Mouse (Mus musculus): Measurements from ENCODE around the gene Stat2. TPM values are rescaled to one million over a fixed set of nuclear protein-coding genes. Genes with fewer than 3 reads are reported as not detected.
A peak's percentile ranks its signal among the peaks of the same experiment; 100 is the strongest.

Gene Stat2
- polyA plus RNA-seq, 1 experiment from 2014 or later, result 10.0 TPM

DNA sequence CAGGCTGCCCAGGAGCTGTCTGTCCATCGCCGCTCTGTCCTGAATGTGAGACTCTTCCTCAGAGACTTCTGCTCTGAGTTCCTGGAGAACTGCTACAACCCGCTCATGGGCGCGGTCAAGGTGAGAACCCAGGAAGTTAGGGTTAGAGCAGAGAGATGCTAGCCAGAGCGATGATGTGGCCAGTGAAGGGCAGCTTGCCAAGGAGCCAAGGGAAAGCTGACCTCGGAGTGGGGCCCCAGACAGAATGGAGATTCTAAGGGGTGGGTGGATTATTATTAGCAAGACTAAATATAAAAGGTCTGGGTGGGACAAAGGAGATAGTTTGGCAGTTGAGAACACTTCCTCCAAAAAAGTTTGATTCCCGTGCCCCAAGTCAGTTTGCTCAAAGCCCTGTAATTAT is 27.1 kb upstream of the Stat2 start:
- Histone ChIP-seq H3K9me3 (ENCODE audit: control insufficient read depth, low read length) (no peaks in the 10 kb centered on the region), H3K4me3 (ENCODE audit: control insufficient read depth in 1 of 2, insufficient read depth in 1 of 2, low read depth in 1 of 2, low read length in 2 of 2) (no peak overlapping the region), H3K4me2 (ENCODE audit: low read length) (no peak overlapping the region), H3K36me3 (ENCODE audit: control insufficient read depth, insufficient read depth, low read length) (peaks cover 78% of the 10 kb centered on the region), H3K9ac (ENCODE audit: low read length) (0 out of 2 replicates have a peak overlapping the region, but pooled peaks have one; percentile 4), H3K27me3 (ENCODE audit: control insufficient read depth, insufficient read depth, low read length) (no peaks in the 10 kb centered on the region), H3K27ac (replicated peaks in 1 of 2; ENCODE audit: control insufficient read depth in 1 of 2, insufficient read depth in 1 of 2, low read depth in 2 of 2, low read length in 2 of 2) (peak overlapping the region in 1 of 2 experiments; percentile 44; a peak in 2 of 4 replicates), H3K4me1 (ENCODE audit: control insufficient read depth in 2 of 2, insufficient read depth in 2 of 2, low read length in 2 of 2) (peaks cover 4 to 5% of the 10 kb centered on the region in 2 experiments; a peak in 3 of 4 replicates)
- WGBS, result 74% methylated on average over 8 of the region's 8 CpGs
- ATAC-seq (ENCODE audit: insufficient number of reproducible peaks, insufficient read depth, low FRiP score, low read depth), result no peak

DNA sequence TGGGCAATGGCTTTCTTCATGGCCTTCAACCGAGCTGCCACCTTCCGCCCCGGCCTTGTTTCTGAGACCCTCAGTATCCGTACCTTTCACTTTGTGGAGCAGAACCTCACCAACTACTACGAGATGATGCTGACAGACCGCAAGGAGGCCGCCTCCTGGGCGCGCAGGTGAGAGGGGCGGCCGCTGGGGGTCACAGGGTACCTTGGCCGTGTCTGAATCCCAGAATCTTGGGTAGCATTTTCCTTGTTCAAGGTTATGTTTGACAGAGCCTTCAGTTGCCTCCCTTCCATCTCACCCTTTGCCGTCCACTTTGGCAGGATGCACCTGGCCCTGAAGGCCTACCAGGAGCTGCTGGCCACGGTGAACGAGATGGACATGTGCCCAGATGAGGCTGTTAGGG is 26.2 kb upstream of the Stat2 start:
- no peak overlapping the region for H3K9ac ChIP-seq (ENCODE audit: low read length)
- no peaks in the 10 kb centered on the region for H3K27me3 ChIP-seq (ENCODE audit: control insufficient read depth, insufficient read depth, low read length)
- 95% methylated on average over 15 of the region's 15 CpGs for WGBS
- H3K4me3 ChIP-seq (ENCODE audit: control insufficient read depth in 1 of 2, insufficient read depth in 1 of 2, low read depth in 1 of 2, low read length in 2 of 2), result no peak overlapping the region
- H3K4me2 ChIP-seq (ENCODE audit: low read length), result no peak overlapping the region
- peaks cover 4 to 5% of the 10 kb centered on the region in 2 experiments; a peak in 3 of 4 replicates for H3K4me1 ChIP-seq (ENCODE audit: control insufficient read depth in 2 of 2, insufficient read depth in 2 of 2, low read length in 2 of 2)
- no peaks in the 10 kb centered on the region for H3K9me3 ChIP-seq (ENCODE audit: control insufficient read depth, low read length)
- no peak overlapping the region for H3K27ac ChIP-seq (replicated peaks in 1 of 2; ENCODE audit: control insufficient read depth in 1 of 2, insufficient read depth in 1 of 2, low read depth in 2 of 2, low read length in 2 of 2)
- H3K36me3 ChIP-seq (ENCODE audit: control insufficient read depth, insufficient read depth, low read length), result peaks cover 86% of the 10 kb centered on the region
- ATAC-seq (ENCODE audit: insufficient number of reproducible peaks, insufficient read depth, low FRiP score, low read depth), result no peak

DNA sequence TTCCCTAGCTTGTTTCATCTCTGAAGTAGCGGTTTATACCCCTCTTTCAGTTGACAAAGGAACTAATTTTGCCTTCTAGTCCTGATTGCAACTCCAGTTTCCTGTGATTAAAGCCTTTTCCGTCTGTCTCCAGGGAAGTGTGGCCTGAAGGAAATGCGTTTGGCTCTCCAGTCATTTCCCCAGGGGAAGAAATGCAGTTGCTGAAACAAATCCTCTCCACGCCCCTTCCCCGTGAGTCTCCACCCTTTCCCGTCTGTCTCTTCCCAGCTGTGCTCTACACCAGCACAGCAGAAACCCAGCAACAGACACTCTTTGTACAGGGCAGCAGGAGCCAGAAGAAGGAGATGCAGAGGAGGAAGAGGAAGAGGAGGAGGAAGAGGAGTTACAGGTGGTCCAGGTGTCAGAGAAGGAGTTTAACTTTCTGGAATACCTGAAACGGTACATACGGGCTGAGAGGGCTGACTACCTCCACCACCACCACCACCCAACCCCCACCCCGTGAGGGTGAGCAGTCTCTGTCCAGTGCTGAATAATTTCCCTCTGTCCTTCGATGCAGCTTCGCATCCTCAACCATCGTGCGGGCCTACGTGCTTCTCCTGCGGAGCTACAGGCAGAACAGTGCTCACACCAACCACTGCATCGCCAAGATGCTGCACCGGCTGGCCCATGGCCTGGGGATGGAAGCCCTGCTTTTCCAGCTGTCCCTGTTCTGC is 23.2 kb upstream of the Stat2 start:
- 74% methylated on average over 17 of the region's 17 CpGs for WGBS
- H3K4me1 ChIP-seq (ENCODE audit: control insufficient read depth in 2 of 2, insufficient read depth in 2 of 2, low read length in 2 of 2), result peaks cover 4 to 5% of the 10 kb centered on the region in 2 experiments; a peak in 3 of 4 replicates
- peak overlapping the region; percentile 60 to 77 for H3K27ac ChIP-seq (replicated peaks in 1 of 2; ENCODE audit: control insufficient read depth in 1 of 2, insufficient read depth in 1 of 2, low read depth in 2 of 2, low read length in 2 of 2)
- H3K4me2 ChIP-seq (ENCODE audit: low read length), result peak overlapping the region; percentile 48
- H3K9ac ChIP-seq (ENCODE audit: low read length), result no peak overlapping the region; the same call in 1 of the 2 replicates
- peaks cover 95% of the 10 kb centered on the region for H3K36me3 ChIP-seq (ENCODE audit: control insufficient read depth, insufficient read depth, low read length)
- peak; percentile 20; the same call in 1 of the 2 replicates for ATAC-seq (ENCODE audit: insufficient number of reproducible peaks, insufficient read depth, low FRiP score, low read depth)
- H3K27me3 ChIP-seq (ENCODE audit: control insufficient read depth, insufficient read depth, low read length), result no peaks in the 10 kb centered on the region
- H3K9me3 ChIP-seq (ENCODE audit: control insufficient read depth, low read length), result no peaks in the 10 kb centered on the region
- peak overlapping the region; percentile 9 to 21 for H3K4me3 ChIP-seq (ENCODE audit: control insufficient read depth in 1 of 2, insufficient read depth in 1 of 2, low read depth in 1 of 2, low read length in 2 of 2)

DNA sequence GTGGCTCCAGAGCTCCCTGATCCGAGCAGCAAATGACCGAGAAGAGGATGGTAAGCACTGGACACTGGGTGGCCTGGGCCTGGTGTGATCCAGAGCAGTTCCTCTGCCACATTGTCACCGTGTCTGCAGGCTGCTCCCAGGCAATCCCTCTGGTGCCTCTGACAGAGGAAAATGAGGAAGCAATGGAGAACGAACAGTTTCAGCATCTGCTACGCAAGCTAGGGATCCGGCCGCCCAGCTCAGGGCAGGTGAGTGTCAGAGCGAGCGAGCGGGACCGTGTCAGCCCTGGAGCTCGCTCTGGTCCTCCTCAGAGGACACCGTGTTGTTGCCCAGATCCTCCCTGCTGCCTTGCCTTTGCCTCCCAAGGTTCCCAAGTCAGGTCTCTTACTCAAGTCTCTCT is 19.8 kb upstream of the Stat2 start:
- no peaks in the 10 kb centered on the region for H3K27me3 ChIP-seq (ENCODE audit: control insufficient read depth, insufficient read depth, low read length)
- WGBS, result 96% methylated on average over 12 of the region's 13 CpGs
- no peak overlapping the region for H3K9ac ChIP-seq (ENCODE audit: low read length)
- no peaks in the 10 kb centered on the region for H3K9me3 ChIP-seq (ENCODE audit: control insufficient read depth, low read length)
- no peaks in the 10 kb centered on the region for H3K4me1 ChIP-seq (ENCODE audit: control insufficient read depth in 2 of 2, insufficient read depth in 2 of 2, low read length in 2 of 2)
- peaks cover 73% of the 10 kb centered on the region for H3K36me3 ChIP-seq (ENCODE audit: control insufficient read depth, insufficient read depth, low read length)
- no peak overlapping the region for H3K27ac ChIP-seq (replicated peaks in 1 of 2; ENCODE audit: control insufficient read depth in 1 of 2, insufficient read depth in 1 of 2, low read depth in 2 of 2, low read length in 2 of 2)
- no peak for ATAC-seq (ENCODE audit: insufficient number of reproducible peaks, insufficient read depth, low FRiP score, low read depth)
- H3K4me3 ChIP-seq (ENCODE audit: control insufficient read depth in 1 of 2, insufficient read depth in 1 of 2, low read depth in 1 of 2, low read length in 2 of 2), result no peak overlapping the region
- H3K4me2 ChIP-seq (ENCODE audit: low read length), result no peak overlapping the region

DNA sequence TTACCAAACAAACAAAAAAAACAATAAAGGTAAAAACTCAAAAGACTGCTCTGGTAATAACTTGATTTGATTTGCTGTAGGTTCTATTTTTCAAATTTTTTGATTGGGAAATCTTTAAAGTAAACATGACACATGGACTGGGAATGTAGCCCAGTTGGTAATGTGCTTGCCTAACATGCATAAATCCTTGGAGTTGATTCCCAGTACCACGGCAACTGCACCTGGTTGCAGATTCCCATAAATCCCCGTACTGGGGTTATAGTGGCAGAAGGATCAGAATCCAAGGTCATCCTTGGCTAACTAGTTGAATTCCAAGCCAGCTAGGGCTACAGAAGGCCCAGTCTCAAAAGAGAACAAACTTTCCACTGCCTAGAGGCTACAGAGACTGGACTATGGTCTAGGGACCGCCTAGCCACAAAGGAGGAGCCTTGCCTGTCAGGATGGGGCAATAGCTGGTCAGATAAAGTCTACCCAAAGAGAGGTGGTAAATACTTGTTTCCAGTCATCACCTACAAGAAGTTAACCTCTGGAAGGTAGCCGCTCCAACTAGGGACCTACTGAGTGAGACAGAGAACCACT is 16.6 kb upstream of the Stat2 start, which contains the start of gene Apon:
Apon (plus strand) TSS at position 420 of the 579 bp plus-strand sequence.
- Histone ChIP-seq H3K27me3 (ENCODE audit: control insufficient read depth, insufficient read depth, low read length) (no peaks in the 10 kb centered on the region), H3K27ac (replicated peaks in 1 of 2; ENCODE audit: control insufficient read depth in 1 of 2, insufficient read depth in 1 of 2, low read depth in 2 of 2, low read length in 2 of 2) (no peak within 1 kb of the TSS), H3K4me1 (ENCODE audit: control insufficient read depth in 2 of 2, insufficient read depth in 2 of 2, low read length in 2 of 2) (no peaks in the 10 kb centered on the region), H3K9me3 (ENCODE audit: control insufficient read depth, low read length) (no peaks in the 10 kb centered on the region), H3K9ac (ENCODE audit: low read length) (no peak within 1 kb of the TSS), H3K36me3 (ENCODE audit: control insufficient read depth, insufficient read depth, low read length) (peaks cover 42% of the 10 kb centered on the region), H3K4me3 (ENCODE audit: control insufficient read depth in 1 of 2, insufficient read depth in 1 of 2, low read depth in 1 of 2, low read length in 2 of 2) (no peak within 1 kb of the TSS), H3K4me2 (ENCODE audit: low read length) (no peak within 1 kb of the TSS)
- WGBS, result 89% methylated on average over 4 of the region's 4 CpGs
- no peak for ATAC-seq (ENCODE audit: insufficient number of reproducible peaks, insufficient read depth, low FRiP score, low read depth)

DNA sequence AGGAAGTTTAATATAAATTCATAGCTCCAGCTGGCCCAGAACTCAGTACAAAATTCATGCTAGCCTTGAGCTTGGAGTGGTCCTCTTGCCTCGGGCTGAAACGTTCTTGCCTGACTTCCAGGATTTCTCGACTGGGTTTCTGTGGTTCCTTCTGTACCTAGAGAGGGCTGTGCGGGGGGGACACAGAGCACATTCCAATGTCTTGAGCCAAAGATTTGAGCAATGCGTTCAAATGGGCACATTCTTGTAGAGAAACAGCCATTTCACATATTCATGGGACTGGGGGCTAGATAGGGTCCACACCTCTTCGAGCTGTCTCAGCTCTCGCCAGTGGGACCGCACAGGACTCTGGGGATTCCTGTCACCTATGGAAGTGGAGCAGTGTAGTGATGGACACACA is 14.4 kb upstream of the Stat2 start:
- Histone ChIP-seq H3K4me1 (ENCODE audit: control insufficient read depth in 2 of 2, insufficient read depth in 2 of 2, low read length in 2 of 2) (no peaks in the 10 kb centered on the region), H3K36me3 (ENCODE audit: control insufficient read depth, insufficient read depth, low read length) (peaks cover 21% of the 10 kb centered on the region), H3K4me3 (ENCODE audit: control insufficient read depth in 1 of 2, insufficient read depth in 1 of 2, low read depth in 1 of 2, low read length in 2 of 2) (no peak overlapping the region), H3K27ac (replicated peaks in 1 of 2; ENCODE audit: control insufficient read depth in 1 of 2, insufficient read depth in 1 of 2, low read depth in 2 of 2, low read length in 2 of 2) (no peak overlapping the region), H3K9me3 (ENCODE audit: control insufficient read depth, low read length) (no peaks in the 10 kb centered on the region), H3K9ac (ENCODE audit: low read length) (no peak overlapping the region), H3K4me2 (ENCODE audit: low read length) (no peak overlapping the region), H3K27me3 (ENCODE audit: control insufficient read depth, insufficient read depth, low read length) (no peaks in the 10 kb centered on the region)
- no peak for ATAC-seq (ENCODE audit: insufficient number of reproducible peaks, insufficient read depth, low FRiP score, low read depth)
- WGBS, result 80% methylated on average over 8 of the region's 8 CpGs

DNA sequence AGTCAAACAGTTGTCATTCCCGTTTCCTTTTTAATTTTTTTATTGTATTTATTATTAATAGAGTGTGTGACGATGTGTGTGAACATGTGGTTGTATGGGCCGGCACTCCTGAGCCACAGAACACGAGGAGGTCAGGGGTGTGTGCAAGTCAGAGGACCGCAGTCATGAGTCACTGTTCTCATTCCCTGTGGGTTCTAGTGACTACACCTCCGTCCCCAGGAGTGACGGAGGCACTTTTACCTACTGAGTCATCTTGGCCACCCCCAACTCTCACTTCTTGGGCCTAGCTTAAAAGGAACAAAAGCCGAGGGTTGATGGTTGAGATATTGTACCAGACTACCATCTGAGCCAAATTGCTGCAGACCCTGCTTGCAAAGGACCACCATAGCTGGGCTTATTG is 14.0 kb upstream of the Stat2 start:
- no peaks in the 10 kb centered on the region for H3K9me3 ChIP-seq (ENCODE audit: control insufficient read depth, low read length)
- H3K27me3 ChIP-seq (ENCODE audit: control insufficient read depth, insufficient read depth, low read length), result no peaks in the 10 kb centered on the region
- peaks cover 17% of the 10 kb centered on the region for H3K36me3 ChIP-seq (ENCODE audit: control insufficient read depth, insufficient read depth, low read length)
- H3K4me2 ChIP-seq (ENCODE audit: low read length), result no peak overlapping the region
- no peak overlapping the region for H3K27ac ChIP-seq (replicated peaks in 1 of 2; ENCODE audit: control insufficient read depth in 1 of 2, insufficient read depth in 1 of 2, low read depth in 2 of 2, low read length in 2 of 2)
- no peak for ATAC-seq (ENCODE audit: insufficient number of reproducible peaks, insufficient read depth, low FRiP score, low read depth)
- no peak overlapping the region for H3K9ac ChIP-seq (ENCODE audit: low read length)
- H3K4me1 ChIP-seq (ENCODE audit: control insufficient read depth in 2 of 2, insufficient read depth in 2 of 2, low read length in 2 of 2), result no peaks in the 10 kb centered on the region
- WGBS, result 85% methylated on average over 8 of the region's 8 CpGs
- H3K4me3 ChIP-seq (ENCODE audit: control insufficient read depth in 1 of 2, insufficient read depth in 1 of 2, low read depth in 1 of 2, low read length in 2 of 2), result no peak overlapping the region

Data from heart, embryonic 14.5 days (tissue).